Mouse (Mus musculus) hindbrain, embryonic 13.5 days (tissue): ENCODE results near the gene Hspa1a. TPM values are rescaled to one million over a fixed set of nuclear protein-coding genes. Genes with fewer than 3 reads are reported as not detected.
"Not testable (repeated sequence)": the region's sequence is repeated elsewhere in the genome, so short reads cannot be mapped to it uniquely, and the experiment has no call there.

Experiments
- ATAC-seq: fragments of 200-750 bp; cut with Nextera tagmentation; 2 replicates; pipeline ENCODE4 v1.8.0; 2017; ENCODE audit warnings: moderate TSS enrichment; ENCODE audit not compliant: low FRiP score
- H3K27ac ChIP-seq: fragments of 300-500 bp; sonication (generic); 2 replicates; pipeline ENCODE4 v1.5.1; 2015; ENCODE audit warnings: inconsistent platforms, mild to moderate bottlenecking, moderate library complexity
- H3K27me3 ChIP-seq: fragments of 300-500 bp; sonication (generic); 2 replicates; pipeline ENCODE4 v1.6.1; 2015; ENCODE audit warnings: mild to moderate bottlenecking, inconsistent platforms
- H3K36me3 ChIP-seq: fragments of 300-500 bp; sonication (generic); 2 replicates; pipeline ENCODE4 v1.6.1; 2015; ENCODE audit warnings: mild to moderate bottlenecking, inconsistent platforms
- H3K4me1 ChIP-seq: fragments of 300-500 bp; sonication (generic); replicated peaks from 2 replicates; pipeline ENCODE4 v1.6.1; 2015; ENCODE audit warnings: inconsistent platforms
- H3K4me2 ChIP-seq: fragments of 300-500 bp; sonication (generic); 2 replicates; pipeline ENCODE4 v1.6.1; 2015; ENCODE audit warnings: inconsistent platforms, mild to moderate bottlenecking, moderate library complexity
- H3K4me3 ChIP-seq: fragments of 300-500 bp; sonication (generic); 2 replicates; pipeline ENCODE4 v1.5.1; 2015; ENCODE audit warnings: mild to moderate bottlenecking, inconsistent platforms
- H3K9ac ChIP-seq: fragments of 300-500 bp; sonication (generic); 2 replicates; pipeline ENCODE4 v1.6.1; 2015; ENCODE audit warnings: mild to moderate bottlenecking, inconsistent platforms
- H3K9me3 ChIP-seq: fragments of 300-500 bp; sonication (generic); 2 replicates; pipeline ENCODE4 v1.6.1; 2016; ENCODE audit warnings: inconsistent platforms
- WGBS: fragments of 180-500 bp; shearing (Covaris S2); methylation state at CpG from one replicate; pipeline ENCODE4 v1.1.7; 2015; 5-methylcytosine and 5-hydroxymethylcytosine counted together
- polyA plus RNA-seq: library from polyadenylated mRNA; unstranded; fragments of >200 nt; fragmentation: Nextera tagmentation; extraction: Ambion mirVana; gene quantifications from 2 replicates; pipeline ENCODE4 v1.2.1, GENCODE M21; 2015

Hspa1a gene
- polyA plus RNA-seq, 1 experiment from 2014 or later = 4.6 TPM

DNA sequence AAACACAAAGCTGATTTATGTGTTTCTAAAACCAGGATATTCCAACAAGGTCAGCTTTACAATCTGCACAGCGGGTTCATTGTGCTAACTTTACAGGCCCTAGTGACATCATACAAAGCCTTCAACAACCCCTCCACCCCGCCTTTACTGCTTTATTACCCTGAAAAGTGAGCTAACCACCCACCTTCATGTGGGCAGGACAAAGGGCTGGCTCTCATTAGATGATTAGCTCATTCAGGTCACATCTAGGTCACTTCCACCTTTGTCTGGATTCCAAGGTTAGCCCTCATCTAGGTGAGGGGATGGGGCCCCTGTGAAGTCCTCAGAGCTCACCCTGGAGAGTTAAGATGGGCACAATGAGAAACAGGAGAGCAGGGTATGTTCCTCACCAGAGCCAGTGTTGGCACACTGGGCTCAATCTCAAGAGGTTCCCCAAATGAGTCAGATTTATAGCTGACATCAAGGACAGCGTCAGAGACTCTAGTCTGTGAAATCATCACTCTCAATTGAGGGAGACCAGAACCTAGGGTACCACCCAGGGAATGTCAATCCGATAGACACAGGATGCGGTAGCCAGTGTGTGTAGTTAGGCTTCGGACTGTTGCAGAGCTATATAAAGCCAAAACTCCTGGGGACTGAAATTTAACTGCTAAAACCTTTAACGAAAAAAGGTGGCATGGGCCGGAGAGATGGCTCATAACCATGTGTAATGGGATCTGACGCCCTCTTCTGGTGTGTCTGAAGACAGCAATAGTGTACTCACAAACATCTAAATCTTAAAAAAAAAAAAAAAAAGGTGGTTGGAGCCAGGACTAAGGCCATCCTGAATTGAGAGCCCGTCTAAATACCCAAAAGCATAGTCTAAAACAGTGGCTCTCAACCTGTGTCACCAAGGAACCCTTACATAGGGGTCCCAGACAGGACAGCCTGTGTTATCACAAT is 21.2 kb downstream of the Hspa1a start:
- no peak for ATAC-seq
- peak overlapping the region; percentile 80 for H3K4me3 ChIP-seq
- H3K27me3 ChIP-seq = peaks cover 14% of the 10 kb centered on the region
- H3K9ac ChIP-seq = peak overlapping the region; percentile 98
- peak overlapping the region; percentile 92 for H3K27ac ChIP-seq
- peaks cover 18% of the 10 kb centered on the region for H3K36me3 ChIP-seq
- no peaks in the 10 kb centered on the region for H3K9me3 ChIP-seq
- whole genome bisulfite sequencing = 31% methylated on average over 10 of the region's 10 CpGs
- peaks cover 16% of the 10 kb centered on the region for H3K4me1 ChIP-seq
- peak overlapping the region; percentile 77 for H3K4me2 ChIP-seq

DNA sequence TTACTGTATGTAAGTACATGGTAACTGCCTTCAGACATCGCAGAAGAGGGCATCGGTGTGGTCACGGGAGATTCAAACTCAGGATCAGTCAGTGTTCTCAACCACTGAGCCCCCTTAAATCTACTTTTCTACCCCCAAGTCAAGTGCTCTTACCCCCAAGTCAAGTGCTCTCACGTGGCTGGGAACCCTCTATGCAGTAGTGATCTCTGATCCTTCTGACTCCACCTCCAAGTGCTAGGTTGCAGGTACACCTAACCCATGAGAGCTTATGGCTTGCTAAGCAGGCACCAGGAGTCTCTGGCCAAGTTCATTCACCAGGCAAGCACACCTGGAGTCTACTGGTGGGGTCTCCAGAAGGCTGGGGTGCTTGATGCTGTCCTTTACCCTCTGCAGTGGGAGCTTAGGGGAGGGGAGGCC is 22.4 kb downstream of the Hspa1a start:
- no peak for ATAC-seq
- Histone ChIP-seq H3K4me2 (no peak overlapping the region), H3K4me3 (peak overlapping the region; percentile 80; the same call in 1 of the 2 replicates), H3K27ac (0 out of 2 replicates have a peak overlapping the region, but pooled peaks have one; percentile 92), H3K36me3 (peaks cover 23% of the 10 kb centered on the region), H3K9ac (no peak overlapping the region; the same call in 1 of the 2 replicates), H3K27me3 (peaks cover 1% of the 10 kb centered on the region; the same call in 1 of the 2 replicates), H3K4me1 (peaks cover 16% of the 10 kb centered on the region), H3K9me3 (no peaks in the 10 kb centered on the region)
- WGBS = 36% methylated on average over 4 of the region's 4 CpGs

DNA sequence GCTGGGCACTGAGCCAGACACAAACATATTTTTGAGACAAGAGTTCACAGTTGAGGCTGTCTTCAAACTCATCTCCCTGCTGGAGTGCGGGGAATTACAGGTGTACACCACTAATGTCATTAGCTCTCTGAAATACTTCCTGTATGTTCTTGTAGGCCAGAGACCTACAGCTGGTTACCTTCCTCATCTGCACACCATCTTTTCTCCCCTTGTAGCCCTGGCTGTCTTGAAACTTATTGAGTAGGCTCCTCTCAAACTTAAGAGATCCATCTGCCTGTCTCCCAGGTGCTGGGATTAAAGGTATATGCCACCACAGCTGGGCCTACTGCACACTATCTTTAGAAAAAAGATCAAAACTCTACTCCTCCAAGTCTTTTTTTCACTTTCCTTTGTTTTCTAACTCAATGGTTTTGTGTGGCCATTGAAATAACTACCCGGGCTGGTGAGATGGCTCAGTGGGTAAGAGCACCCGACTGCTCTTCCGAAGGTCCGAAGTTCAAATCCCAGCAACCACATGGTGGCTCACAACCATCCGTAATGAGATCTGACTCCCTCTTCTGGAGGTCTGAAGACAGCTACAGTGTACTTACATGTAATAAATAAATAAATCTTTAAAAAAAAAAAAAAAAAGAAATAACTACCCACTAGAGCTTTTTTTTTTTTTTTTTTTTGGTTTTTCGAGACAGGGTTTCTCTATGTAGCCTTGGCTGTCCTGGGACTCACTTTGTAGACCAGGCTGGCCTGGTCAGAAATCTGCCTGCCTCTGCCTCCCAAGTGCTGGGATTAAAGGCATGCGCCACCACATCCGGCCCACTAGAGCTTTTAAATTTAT is 23.0 kb downstream of the Hspa1a start:
- not testable (repeated sequence) for H3K4me2 ChIP-seq, H3K9ac ChIP-seq, H3K9me3 ChIP-seq, H3K27ac ChIP-seq, H3K4me3 ChIP-seq, ATAC-seq, H3K27me3 ChIP-seq
- Histone ChIP-seq H3K4me1 (peaks cover 16% of the 10 kb centered on the region), H3K36me3 (peaks cover 23% of the 10 kb centered on the region)
- WGBS = 64% methylated on average over 9 of the region's 9 CpGs

DNA sequence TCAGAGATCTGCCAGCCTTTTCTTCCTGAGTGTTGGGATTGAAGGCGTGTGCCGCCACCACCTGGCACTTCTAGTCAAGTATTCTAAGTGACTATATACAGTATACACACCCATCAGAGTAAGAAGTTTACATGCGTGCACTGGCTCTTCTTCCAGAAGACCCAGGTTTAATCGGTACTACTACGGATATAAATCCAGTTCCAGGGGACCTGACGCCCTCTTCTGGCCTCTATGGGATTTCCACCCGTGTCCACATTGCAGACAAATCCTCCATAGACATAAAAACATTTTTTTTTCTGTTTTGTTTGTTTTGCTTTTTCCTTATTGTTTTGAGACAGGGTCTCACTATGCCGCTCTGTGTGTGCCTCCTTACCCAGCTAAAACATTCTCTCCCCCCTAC is 24.4 kb downstream of the Hspa1a start:
- no peak overlapping the region for H3K4me3 ChIP-seq

DNA sequence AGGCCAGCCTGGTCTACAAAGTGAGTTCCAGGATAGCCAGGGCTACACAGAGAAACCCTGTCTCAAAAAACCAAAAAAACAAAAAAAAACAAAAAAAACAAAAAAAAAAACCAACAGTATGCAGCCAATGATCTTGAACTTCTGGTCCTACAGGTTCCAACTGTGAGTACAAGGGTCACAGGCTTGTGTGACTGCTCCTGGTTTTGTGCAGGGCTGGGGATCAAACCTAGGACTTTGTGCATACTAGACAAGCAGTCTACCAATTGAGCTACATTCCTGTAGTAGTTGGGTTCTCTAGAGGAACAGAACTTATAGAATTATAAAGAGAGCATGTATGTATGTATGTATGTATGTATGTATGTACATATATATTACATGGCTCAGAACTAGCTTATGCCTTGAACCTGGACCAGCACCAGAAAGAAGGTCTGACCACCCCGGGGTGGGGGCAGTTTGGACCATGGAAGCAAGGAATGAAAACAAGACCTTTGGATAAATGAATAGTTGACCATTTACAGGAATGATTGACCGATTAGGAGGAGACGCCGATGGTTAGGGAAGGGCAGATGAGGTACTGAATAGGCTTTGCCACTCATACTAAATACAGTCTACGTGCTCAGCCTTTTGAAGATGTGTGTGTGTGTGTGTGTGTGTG is 25.3 kb downstream of the Hspa1a start:
- ATAC-seq = no peak
- no peak overlapping the region for H3K9ac ChIP-seq
- no peaks in the 10 kb centered on the region for H3K27me3 ChIP-seq

More for the DNA sequence above, 24.4 kb downstream of the Hspa1a start:
- Histone ChIP-seq H3K9ac (no peak overlapping the region), H3K4me2 (no peak overlapping the region), H3K36me3 (peaks cover 23% of the 10 kb centered on the region), H3K9me3 (no peaks in the 10 kb centered on the region), H3K27me3 (no peaks in the 10 kb centered on the region), H3K27ac (no peak overlapping the region), H3K4me1 (peaks cover 16% of the 10 kb centered on the region)
- WGBS = 28% methylated on average over 8 of the region's 8 CpGs
- ATAC-seq = no peak

DNA sequence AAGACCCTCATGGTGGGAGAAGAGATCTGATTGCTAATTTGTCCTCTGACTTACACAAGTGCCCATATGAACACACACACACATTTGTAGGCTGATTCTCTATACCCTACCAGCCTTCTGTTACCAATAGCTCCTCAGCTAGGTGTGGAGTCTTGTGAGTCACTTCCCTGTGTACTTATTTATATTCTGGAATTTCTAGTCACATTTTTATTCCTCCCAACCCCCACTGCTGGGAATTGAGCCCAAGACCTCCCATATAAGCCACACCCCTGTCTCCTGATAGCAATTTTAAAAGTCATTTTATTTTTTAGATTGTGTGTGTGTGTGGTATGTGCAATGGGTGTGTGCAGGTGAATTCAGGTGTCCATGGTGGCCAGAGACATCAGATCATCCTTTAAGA is 27.6 kb downstream of the Hspa1a start:
- Histone ChIP-seq H3K9me3 (no peaks in the 10 kb centered on the region), H3K9ac (no peak overlapping the region), H3K4me1 (peaks cover 6% of the 10 kb centered on the region), H3K4me3 (no peak overlapping the region), H3K27me3 (no peaks in the 10 kb centered on the region), H3K27ac (no peak overlapping the region), H3K4me2 (no peak overlapping the region), H3K36me3 (peaks cover 6% of the 10 kb centered on the region)
- ATAC-seq = no peak

More for the DNA sequence above, 25.3 kb downstream of the Hspa1a start:
- Histone ChIP-seq H3K9me3 (no peaks in the 10 kb centered on the region), H3K4me1 (peaks cover 19% of the 10 kb centered on the region), H3K4me2 (no peak overlapping the region), H3K27ac (no peak overlapping the region), H3K36me3 (peaks cover 23% of the 10 kb centered on the region), H3K4me3 (no peak overlapping the region)
- 89% methylated on average over 5 of the region's 5 CpGs for WGBS

DNA sequence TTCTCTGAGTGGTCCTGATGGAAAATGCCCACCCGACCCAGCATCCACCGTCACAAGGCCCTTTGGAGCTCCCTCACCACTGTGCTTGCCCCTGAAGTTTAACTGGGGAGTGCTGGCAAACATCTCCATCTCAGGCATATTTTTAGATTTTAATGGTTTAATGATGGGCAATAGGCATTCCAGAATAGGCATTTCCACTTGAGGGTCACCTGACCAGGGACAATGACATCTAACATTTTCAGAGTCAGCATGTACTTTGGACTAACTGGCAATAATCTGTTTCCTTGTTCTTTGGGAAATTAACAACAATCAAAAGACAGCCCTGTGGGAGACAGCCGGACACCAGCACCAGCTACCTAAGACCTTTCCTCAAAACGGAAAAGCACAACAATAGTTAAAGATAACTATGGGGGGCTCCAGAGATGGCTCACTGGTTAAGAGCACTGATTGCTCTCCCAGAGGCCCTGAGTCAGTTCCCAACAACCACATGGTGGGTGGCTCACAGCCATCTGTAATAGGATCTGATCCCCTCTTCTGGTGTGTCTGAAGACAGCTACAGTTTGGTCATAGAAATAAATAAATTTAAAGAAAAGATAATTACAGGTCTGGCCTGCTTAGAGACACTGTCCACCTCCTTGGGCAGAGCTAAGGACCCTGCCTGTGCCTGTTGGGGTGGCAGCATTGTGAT is 28.7 kb downstream of the Hspa1a start:
- no peak overlapping the region for H3K4me3 ChIP-seq
- no peaks in the 10 kb centered on the region for H3K27me3 ChIP-seq
- no peak overlapping the region for H3K4me2 ChIP-seq
- H3K27ac ChIP-seq = no peak overlapping the region
- WGBS = 89% methylated on average over 4 of the region's 4 CpGs
- H3K9me3 ChIP-seq = no peaks in the 10 kb centered on the region
- no peak overlapping the region; the same call in 1 of the 2 replicates for H3K9ac ChIP-seq
- no peak for ATAC-seq
- H3K4me1 ChIP-seq = peaks cover 6% of the 10 kb centered on the region
- H3K36me3 ChIP-seq = peaks cover 6% of the 10 kb centered on the region; the same call in 1 of the 2 replicates

DNA sequence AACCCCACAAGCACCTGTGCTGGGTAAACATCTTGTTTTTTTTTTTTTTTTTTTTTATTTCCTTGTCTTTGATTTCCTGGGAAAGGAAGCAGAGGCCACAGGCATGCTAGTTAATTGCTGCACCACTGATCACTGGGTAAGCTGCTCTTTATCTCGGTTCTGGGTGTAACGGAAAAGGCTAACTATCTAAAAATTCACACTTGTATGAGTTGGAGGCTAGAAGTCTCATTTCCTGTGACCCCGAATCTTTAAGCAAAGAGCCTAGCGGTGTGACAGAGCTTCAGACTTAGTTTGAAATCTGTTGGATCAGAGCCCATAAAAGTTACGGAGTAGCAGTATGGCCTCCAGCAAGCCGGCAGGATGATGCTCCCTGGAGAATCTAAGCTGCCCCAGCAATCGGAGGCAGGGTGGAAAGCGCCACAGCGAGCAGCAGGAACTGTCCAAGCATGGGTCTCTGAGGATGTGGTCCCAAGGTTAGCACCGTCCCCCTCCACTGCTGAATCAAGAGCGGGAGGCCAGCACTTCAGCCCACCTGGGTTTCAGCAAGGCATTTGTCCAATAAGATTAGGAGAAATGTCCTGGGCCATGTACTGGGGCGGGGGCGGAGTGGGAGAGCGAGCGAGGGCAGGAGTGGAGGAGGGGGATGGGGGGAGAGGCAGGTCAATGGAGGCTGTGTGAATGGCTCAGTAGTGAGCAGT is 30.5 kb downstream of the Hspa1a start:
- peak overlapping the region; percentile 21 for H3K4me3 ChIP-seq
- peak overlapping the region; percentile 29; the same call in 1 of the 2 replicates for H3K9ac ChIP-seq
- 9% methylated on average over 15 of the region's 15 CpGs for WGBS

DNA sequence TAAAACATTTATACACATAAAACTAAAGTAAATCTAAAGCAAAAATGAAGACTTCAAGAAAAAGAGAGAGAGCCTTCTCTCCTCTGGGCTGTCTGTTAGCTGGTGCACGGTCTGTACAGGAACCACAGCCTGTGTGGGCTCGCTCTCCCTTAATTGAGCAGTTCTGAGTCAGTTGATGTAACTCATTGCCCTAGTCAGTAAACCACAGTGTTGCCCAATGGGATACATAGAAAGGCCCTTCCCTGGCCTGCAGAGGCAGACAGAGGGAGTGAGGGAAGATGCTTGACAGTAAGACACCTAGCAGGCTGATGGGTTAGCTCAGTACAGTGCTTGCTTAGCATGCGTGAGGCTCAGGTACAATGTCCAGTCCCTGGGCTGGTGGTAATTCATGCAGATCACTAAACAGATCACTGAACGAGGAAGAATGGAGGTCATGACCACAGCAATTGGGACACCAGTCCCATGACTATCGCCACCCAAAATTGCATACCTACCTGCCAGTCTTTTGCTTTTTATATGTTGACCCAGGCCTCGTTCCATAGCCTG is 33.9 kb downstream of the Hspa1a start:
- H3K27me3 ChIP-seq = 0 out of 2 replicates have a peak, but pooled peaks cover under 1% of the 10 kb centered on the region
- H3K9ac ChIP-seq = no peak overlapping the region
- H3K36me3 ChIP-seq = peaks cover 26% of the 10 kb centered on the region
- no peak overlapping the region for H3K4me2 ChIP-seq
- no peak for ATAC-seq
- H3K9me3 ChIP-seq = no peaks in the 10 kb centered on the region
- no peak overlapping the region for H3K27ac ChIP-seq
- H3K4me1 ChIP-seq = peaks cover 6% of the 10 kb centered on the region
- H3K4me3 ChIP-seq = no peak overlapping the region
- WGBS = 86% methylated on average over 6 of the region's 6 CpGs

More for the DNA sequence above, 30.5 kb downstream of the Hspa1a start:
- peaks cover 6% of the 10 kb centered on the region; the same call in 1 of the 2 replicates for H3K36me3 ChIP-seq
- H3K27ac ChIP-seq = peak overlapping the region; percentile 55; the same call in 1 of the 2 replicates
- H3K27me3 ChIP-seq = no peaks in the 10 kb centered on the region
- no peaks in the 10 kb centered on the region for H3K9me3 ChIP-seq
- no peak for ATAC-seq
- H3K4me1 ChIP-seq = peaks cover 6% of the 10 kb centered on the region
- H3K4me2 ChIP-seq = peak overlapping the region; percentile 43

DNA sequence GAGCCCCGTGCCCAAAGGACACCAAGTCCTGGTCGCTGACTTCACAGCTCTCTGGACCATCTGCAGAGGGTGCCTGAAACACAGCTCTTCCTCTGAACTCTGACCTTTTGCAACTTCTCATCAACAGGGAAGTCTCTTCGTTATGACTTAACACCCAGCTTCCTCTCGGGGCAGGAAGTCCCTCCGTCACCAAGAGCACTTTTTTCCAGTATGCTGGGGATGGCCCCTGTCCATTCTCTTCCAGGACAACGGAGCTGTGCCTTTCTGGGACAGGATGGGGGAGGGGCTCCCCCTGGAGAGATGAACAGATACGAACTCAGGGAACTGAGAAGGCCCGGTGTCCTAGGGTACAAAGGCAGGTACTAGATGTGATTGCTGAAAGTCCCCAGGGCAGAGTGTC is 37.1 kb downstream of the Hspa1a start:
- H3K4me1 ChIP-seq = peaks cover 15% of the 10 kb centered on the region
- H3K36me3 ChIP-seq = peaks cover 31% of the 10 kb centered on the region
- H3K9ac ChIP-seq = 0 out of 2 replicates have a peak overlapping the region, but pooled peaks have one; percentile 31
- ATAC-seq = no peak
- H3K9me3 ChIP-seq = no peaks in the 10 kb centered on the region
- H3K27me3 ChIP-seq = 0 out of 2 replicates have a peak, but pooled peaks cover 3% of the 10 kb centered on the region
- H3K4me3 ChIP-seq = no peak overlapping the region
- no peak overlapping the region for H3K4me2 ChIP-seq
- H3K27ac ChIP-seq = no peak overlapping the region
- WGBS = 51% methylated on average over 8 of the region's 8 CpGs
